Mouse (Mus musculus) embryonic fibroblast, embryonic 13.5 days (primary cell): Measurements from ENCODE around the gene Gca. TPM values are rescaled to one million over a fixed set of nuclear protein-coding genes. Genes with fewer than 3 reads are reported as not detected.

Experiments used
- H3K27ac ChIP-seq: 2 replicates; pipeline ENCODE4 v1.5.1; 2012; ENCODE audit warnings: low read length, control low read depth, inconsistent platforms; ENCODE audit not compliant: insufficient read depth
- H3K4me1 ChIP-seq: 2 replicates; pipeline ENCODE4 v1.6.1; 2011; ENCODE audit warnings: low read length; ENCODE audit not compliant: control insufficient read depth, insufficient read depth
- H3K4me3 ChIP-seq: 2 replicates; pipeline ENCODE4 v1.5.1; 2011; ENCODE audit warnings: mild to moderate bottlenecking, control low read depth, low read length; ENCODE audit not compliant: insufficient read depth
- CTCF ChIP-seq: IDR thresholded peaks from 2 replicates; pipeline ENCODE4 v1.5.1; 2011; ENCODE audit warnings: mild to moderate bottlenecking, control low read depth, low read length, moderate library complexity, borderline replicate concordance; ENCODE audit not compliant: insufficient read depth
- POLR2A ChIP-seq: IDR thresholded peaks from 2 replicates; pipeline ENCODE4 v1.6.1; 2011; ENCODE audit warnings: low read depth, mild to moderate bottlenecking, control low read depth, low read length, moderate library complexity
- polyA plus RNA-seq: library from polyadenylated mRNA; stranded (reverse); fragments of >200 nt; gene quantifications from 2 replicates; pipeline ENCODE4 v1.2.4, GENCODE M21; 2011; ENCODE audit warnings: low read depth; ENCODE audit not compliant: missing spikeins, insufficient read length

Gene Gca
- polyA plus RNA-seq, result 4.4 and 7.7 TPM in 2 replicates

DNA sequence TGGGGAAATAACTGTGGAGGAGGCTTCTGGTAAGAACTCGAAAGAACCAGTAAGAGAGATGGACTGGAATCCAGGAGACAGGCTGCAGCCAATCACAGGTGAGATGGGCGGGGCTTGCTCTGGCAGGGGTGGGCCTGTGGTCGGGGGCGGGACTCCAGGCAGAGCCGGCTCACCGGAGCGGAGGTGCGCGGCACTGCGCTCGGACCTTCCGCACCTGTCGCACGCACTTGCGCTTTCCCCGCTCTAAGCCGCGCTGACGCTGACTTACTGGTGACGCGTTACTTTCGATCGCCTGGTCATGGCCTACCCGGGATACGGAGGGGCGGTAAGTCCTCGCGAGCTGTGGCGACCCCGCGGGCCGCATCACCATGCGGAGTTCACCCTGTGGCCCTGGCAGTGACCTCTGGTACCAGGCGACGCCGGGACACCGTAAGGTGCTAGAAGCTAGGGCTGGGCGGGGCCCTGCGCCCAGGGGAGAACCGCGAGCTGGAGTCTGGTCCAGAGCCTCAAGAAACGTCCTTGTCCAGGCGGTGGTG lies at the start of gene Gca:
TSS of gene Gca (plus strand) at position 151 of the 536 bp plus-strand sequence.
- TF ChIP-seq CTCF, result no peak
- peak; percentile 46 for TF ChIP-seq POLR2A
- Histone ChIP-seq H3K4me1 (no peaks in the 10 kb centered on the region), H3K4me3 (peak within 1 kb of the TSS; percentile 75), H3K27ac (no peak within 1 kb of the TSS)

DNA sequence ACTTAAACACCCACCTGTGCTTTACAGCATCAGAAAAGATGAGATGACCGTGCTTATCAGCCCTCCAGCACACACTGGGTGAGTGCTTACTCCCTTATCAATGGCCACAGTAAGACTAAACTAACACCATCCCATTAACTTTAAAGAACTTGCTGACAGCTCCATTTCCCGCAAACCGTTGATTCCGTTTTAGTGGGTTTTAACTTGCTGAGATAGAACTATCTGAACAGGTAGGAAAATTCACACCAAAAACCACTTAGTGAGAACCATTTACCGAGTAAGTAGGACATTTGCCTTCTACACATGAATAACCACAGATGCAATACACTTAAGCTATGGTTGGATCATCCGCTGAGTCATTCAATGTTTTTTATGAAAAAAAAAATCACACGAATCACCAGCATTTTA lies 45.1 kb upstream of the Gca start:
- TF ChIP-seq CTCF (no peak), POLR2A (no peak)
- no peak overlapping the region for H3K4me3 ChIP-seq

DNA sequence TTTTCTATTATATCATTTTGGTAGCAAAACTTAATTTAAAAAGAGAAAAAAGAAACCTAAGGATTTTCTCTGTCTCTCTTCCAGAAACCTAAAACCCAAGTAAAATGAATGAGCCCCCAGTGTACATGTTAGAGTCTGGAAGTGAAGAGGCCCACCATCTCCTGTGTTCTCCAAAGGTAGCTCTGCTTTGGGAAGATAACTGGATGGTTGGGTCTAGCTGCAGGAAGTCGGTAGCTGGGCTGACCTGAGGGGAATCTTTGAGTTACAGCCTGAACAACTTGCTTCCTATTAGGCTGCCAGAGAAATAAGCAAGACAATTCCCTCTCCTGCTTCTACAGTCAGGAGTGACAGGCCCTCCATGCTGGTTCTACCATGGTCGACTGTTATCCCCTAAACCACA lies 44.4 kb upstream of the Gca start:
- no peak overlapping the region for H3K27ac ChIP-seq
- H3K4me1 ChIP-seq, result no peaks in the 10 kb centered on the region
- no peak for TF ChIP-seq POLR2A
- no peak for TF ChIP-seq CTCF
- no peak overlapping the region for H3K4me3 ChIP-seq

More for the DNA sequence above, 45.1 kb upstream of the Gca start:
- Histone ChIP-seq H3K4me1 (no peaks in the 10 kb centered on the region), H3K27ac (no peak overlapping the region)

DNA sequence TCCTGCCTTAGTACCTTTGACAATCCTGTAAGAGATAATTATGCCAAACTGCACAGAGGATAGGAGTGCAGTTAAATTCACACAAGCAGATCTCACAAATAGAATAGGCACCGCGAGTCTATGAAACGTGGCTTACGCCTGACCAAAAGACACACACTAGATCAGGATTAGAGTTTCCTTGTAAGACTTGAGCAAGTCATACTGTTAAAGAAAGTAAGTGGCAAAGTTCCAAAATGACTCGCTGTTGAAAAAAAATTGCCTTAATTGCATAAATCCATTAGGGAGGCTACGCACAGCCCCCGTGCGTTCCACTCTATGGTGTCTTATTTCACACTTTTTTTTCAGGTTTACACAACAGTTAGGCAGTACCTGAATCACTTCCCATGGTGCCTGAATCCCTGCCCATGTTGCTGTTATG lies 41.1 kb upstream of the Gca start:
- Histone ChIP-seq H3K4me3 (no peak overlapping the region), H3K27ac (no peak overlapping the region), H3K4me1 (no peaks in the 10 kb centered on the region)
- TF ChIP-seq CTCF, result no peak
- TF ChIP-seq POLR2A, result no peak

DNA sequence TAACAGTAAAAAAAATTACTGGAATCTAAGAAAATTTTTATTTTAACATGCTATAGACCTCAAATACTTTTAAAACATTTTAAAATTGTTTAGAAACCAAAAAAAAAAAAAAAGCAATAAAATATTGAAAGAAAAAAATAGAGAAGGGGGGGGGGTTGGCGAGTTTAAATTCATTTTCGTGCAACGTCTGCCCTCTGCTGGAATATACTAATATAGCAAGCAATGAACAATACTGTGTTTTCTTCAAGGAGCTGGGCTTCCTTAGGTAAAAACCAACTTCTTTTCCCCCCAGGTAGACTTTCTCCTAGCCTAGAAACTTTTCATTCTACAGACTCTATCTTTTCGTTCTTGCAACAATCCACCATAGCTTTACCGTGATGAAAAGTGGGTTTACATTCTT lies 36.4 kb upstream of the Gca start:
- H3K4me3 ChIP-seq, result no peak overlapping the region
- H3K4me1 ChIP-seq, result peaks cover 2% of the 10 kb centered on the region; the same call in 1 of the 2 replicates
- TF ChIP-seq POLR2A, result no peak
- no peak overlapping the region for H3K27ac ChIP-seq

DNA sequence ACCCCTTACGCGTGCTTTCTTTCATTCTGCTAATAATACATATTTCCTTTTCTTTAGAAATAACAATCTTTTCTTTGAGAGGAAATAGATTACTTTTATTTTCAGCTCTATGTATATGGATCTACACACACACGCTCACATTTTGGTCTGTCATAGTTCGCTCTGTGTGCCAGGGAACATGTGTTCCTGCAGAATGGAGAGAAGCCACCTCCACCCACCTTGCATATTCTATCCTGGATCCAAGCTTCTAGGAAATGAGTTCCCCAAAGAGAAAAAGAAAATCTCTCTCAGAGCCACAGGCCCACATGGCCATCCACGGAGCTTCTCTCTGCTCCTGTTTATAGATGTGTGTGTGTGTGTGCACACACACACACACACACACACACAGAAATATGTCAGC lies 35.7 kb upstream of the Gca start:
- no peak overlapping the region for H3K4me3 ChIP-seq
- H3K27ac ChIP-seq, result no peak overlapping the region
- no peak for TF ChIP-seq CTCF
- no peak for TF ChIP-seq POLR2A
- H3K4me1 ChIP-seq, result peaks cover 2% of the 10 kb centered on the region; the same call in 1 of the 2 replicates

DNA sequence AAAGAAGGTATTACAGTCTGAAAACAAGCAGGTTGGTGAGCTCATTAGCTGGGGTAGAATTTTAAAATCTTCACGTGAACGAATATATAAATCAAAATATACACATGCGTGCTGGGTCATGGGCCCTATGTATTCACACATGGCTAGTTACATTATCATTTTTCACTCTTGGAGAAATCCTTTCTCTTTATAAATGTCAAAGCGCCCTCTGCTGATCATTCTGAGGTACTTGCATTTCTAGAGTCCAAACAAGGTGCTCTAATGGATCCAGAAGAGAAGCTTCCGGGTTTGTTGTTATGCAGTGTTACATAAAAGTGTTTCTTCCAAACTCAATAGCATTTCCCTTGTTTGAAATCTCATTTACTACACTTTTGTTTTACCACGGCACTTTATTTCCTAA lies 33.6 kb upstream of the Gca start:
- Histone ChIP-seq H3K4me3 (no peak overlapping the region), H3K27ac (no peak overlapping the region), H3K4me1 (peaks cover 2% of the 10 kb centered on the region; the same call in 1 of the 2 replicates)
- TF ChIP-seq POLR2A (no peak), CTCF (no peak)

DNA sequence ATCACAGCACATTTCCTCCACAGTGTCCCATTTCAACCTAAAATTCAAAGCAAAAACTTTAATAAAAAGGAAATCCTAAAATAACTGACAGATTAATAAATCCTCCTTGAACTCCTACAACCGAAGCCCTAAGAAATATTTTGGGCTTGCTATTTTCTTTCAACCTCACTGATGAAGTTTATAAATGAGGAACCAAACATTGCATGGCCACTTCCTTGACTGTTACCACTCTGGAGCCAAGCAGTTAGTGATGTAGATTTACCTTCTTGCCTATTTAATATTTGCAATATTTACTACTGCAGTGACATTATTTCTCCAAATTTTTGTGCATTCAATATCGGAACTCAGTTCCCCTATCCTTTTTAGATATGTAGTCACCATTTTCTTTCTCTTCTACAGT lies 24.2 kb upstream of the Gca start:
- H3K4me1 ChIP-seq, result peaks cover 4% of the 10 kb centered on the region; the same call in 1 of the 2 replicates
- H3K27ac ChIP-seq, result no peak overlapping the region
- no peak overlapping the region for H3K4me3 ChIP-seq
- no peak for TF ChIP-seq CTCF
- no peak for TF ChIP-seq POLR2A

DNA sequence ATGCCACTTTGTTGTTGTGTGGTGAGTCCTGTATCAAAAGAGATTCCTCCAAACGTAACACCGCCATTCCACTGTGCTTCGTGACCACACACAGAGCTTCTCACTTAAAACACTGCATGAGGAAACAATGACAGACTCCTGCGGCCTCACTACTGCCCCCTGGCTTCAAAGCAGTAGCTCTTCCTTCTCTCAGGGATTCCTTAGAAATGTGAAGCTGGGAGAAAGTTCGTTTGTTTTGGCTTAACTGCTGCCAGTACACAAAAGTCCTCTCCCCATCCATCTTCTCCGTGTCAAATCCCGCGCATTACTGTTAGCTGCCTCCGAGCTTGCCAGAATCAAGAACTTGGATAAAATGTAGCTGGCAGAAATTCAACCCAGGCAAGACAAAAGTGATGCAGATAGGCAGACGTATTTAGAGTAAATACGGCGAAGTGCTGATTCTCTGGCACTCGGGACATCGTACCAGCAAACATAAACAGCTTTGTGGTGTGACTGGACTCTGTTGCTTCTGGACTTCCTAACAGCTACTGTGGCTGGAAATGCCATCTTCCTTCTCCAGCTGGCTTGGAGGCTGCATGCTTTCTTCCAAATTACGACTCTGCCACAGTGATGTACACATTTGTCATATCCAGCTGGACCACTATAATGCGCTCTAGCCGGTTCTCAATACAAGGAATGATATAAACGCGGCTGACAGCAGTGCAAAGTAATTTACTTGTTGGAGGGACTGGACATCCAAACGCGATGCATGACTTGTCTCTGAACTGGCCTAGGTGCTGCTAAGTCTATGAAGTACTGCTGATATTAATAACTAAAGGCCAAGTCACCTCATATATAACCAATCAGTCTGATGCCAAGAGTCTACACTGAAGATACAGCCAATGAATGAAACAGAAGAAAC lies 20.4 kb upstream of the Gca start:
- peaks cover 4% of the 10 kb centered on the region; the same call in 1 of the 2 replicates for H3K4me1 ChIP-seq
- no peak for TF ChIP-seq POLR2A
- no peak for TF ChIP-seq CTCF
- H3K27ac ChIP-seq, result no peak overlapping the region
- H3K4me3 ChIP-seq, result 0 out of 2 replicates have a peak overlapping the region, but pooled peaks have one; percentile 8

DNA sequence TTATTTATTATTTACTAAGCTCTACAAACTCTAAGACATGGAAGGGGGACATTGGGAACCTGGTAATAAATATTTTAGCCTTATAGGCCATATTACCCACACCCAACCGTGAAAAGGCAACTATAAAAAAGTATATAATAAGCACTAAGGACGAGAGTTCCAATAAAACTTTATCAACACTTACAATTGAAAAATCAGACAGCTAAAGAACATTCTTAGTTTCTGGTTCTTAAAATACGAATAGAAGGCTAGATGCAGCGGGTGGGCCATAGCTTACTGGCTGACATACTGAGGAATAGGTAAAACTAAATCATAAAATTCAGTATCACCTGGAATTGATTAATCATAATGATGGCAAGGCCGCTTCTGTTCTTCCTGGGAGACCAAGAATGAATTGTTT lies 19.2 kb upstream of the Gca start:
- no peak overlapping the region for H3K4me3 ChIP-seq
- H3K4me1 ChIP-seq, result peaks cover 6% of the 10 kb centered on the region; the same call in 1 of the 2 replicates
- H3K27ac ChIP-seq, result no peak overlapping the region
- TF ChIP-seq CTCF (no peak), POLR2A (no peak)
